ENCODE assay signal across 7 mouse cellular contexts in genomic region chr11:49844969-49845368, GRCm38 (mm10). TPM values are rescaled to one million over a fixed set of nuclear protein-coding genes. Genes with fewer than 3 reads are reported as not detected.
DNase-seq lines count a peak whose midpoint lies in the region; TF ChIP-seq lines count a peak whose summit lies in the region.

No protein-coding gene starts in this region.

- no peak overlapping the region for H3ac ChIP-seq in C2C12 (ENCODE audit: control insufficient read depth, insufficient read length, low read depth)

- H3K27me3 ChIP-seq in C2C12 (ENCODE audit: control insufficient read depth, insufficient read depth, insufficient read length): no peaks in the 10 kb centered on the region

- H3K79me3 ChIP-seq in C2C12 (ENCODE audit: low read depth): no peaks in the 10 kb centered on the region

- H3K36me3 ChIP-seq in C2C12 (ENCODE audit: control insufficient read depth, insufficient read depth): no peaks in the 10 kb centered on the region

- H3K79me2 ChIP-seq in C2C12 (ENCODE audit: control insufficient read depth, insufficient read depth): peaks cover 18% of the 10 kb centered on the region

- DNase-seq in 3T3-L1 (ENCODE audit: low read depth, low spot score): peak; percentile 81
- peak; percentile 71 for DNase-seq in brain, adult 2 months (ENCODE audit: low read depth, low spot score)
- peak; percentile 22 to 47 for DNase-seq in frontal cortex, postnatal 14 days (ENCODE audit: low spot score in 2 of 2)
- DNase-seq in kidney, postnatal 36 days: peak; percentile 75 to 86
- DNase-seq in lung, postnatal 14 days: peak; percentile 79
- peak; percentile 46 for DNase-seq in spleen, adult 12 weeks (ENCODE audit: low spot score)

- no peak overlapping the region for H3K4me3 ChIP-seq in C2C12 (ENCODE audit: insufficient read depth, poor library complexity, severe bottlenecking)

- TF ChIP-seq CTCF in C2C12 (IDR thresholded peaks at IDR 0.05; ENCODE audit: control insufficient read depth, insufficient read depth, insufficient read length): peak; percentile 22

TF ChIP-seq in C2C12, 6 proteins besides CTCF, POLR2A, EP300 and RAD21:
- TF ChIP-seq MYOD1 (IDR thresholded peaks at IDR 0.05; ENCODE audit: control insufficient read depth, insufficient read length, low read depth) (no peak), MAX (IDR thresholded peaks at IDR 0.05) (no peak), USF1 (IDR thresholded peaks at IDR 0.05; ENCODE audit: low read depth) (no peak), FOSL1 (IDR thresholded peaks at IDR 0.05; ENCODE audit: insufficient read depth, low read length, poor library complexity, severe bottlenecking) (no peak), CEBPB (IDR thresholded peaks at IDR 0.05; ENCODE audit: low read depth) (no peak), MYOG (IDR thresholded peaks at IDR 0.05; ENCODE audit: control insufficient read depth, extremely low read depth, insufficient read length) (no peak)

RNA-seq across cellular contexts. Expression of gene Mapk9, which starts 1.6 kb away (rescaled TPM):
- polyA plus RNA-seq in C2C12 (2012; fragmentation: generic; extraction: Trizol): 10.1 TPM

RNA-seq across cellular contexts. Expression of gene Gfpt2, which starts 51.0 kb away (rescaled TPM):
- polyA plus RNA-seq in C2C12 (2012; fragmentation: generic; extraction: Trizol): 0.02 TPM

RNA-seq across cellular contexts. Expression of gene Rasgef1c, which starts 56.7 kb away (rescaled TPM):
- polyA plus RNA-seq in C2C12 (2012; fragmentation: generic; extraction: Trizol): not detected
